Mouse (Mus musculus) retina, embryonic 14.5 days (tissue): ENCODE data around the gene Slc29a1.
A peak's percentile ranks its signal among the peaks of the same experiment; 100 is the strongest.
"Not testable (repeated sequence)": the region's sequence is repeated elsewhere in the genome, so short reads cannot be mapped to it uniquely, and the experiment has no call there.

Experiments used
- DNase-seq: peaks from one replicate; pipeline ENCODE4 v3.0.0-alpha.2; 2015; ENCODE audit warnings: low spot score

Slc29a1 gene

GRCm38 (mm10) chr17:45599446-45600242 lies at the start of gene Slc29a1:
Slc29a1 (minus strand) TSS chr17:45599606.
- peak; percentile 67 for DNase-seq

GRCm38 (mm10) chr17:45644185-45644584 lies 44.8 kb upstream of the Slc29a1 start:
- no peak for DNase-seq

GRCm38 (mm10) chr17:45642701-45643100 lies 43.3 kb upstream of the Slc29a1 start:
- DNase-seq = peak; percentile 80

GRCm38 (mm10) chr17:45641981-45642380 lies 42.6 kb upstream of the Slc29a1 start:
- DNase-seq = no peak

- no peak for DNase-seq
Measured at GRCm38 (mm10) chr17:45638596-45639295, 39.3 kb upstream of the Slc29a1 start.

GRCm38 (mm10) chr17:45634033-45634432 lies 34.6 kb upstream of the Slc29a1 start:
- no peak for DNase-seq

- no peak for DNase-seq
Measured at GRCm38 (mm10) chr17:45631940-45632339, 32.5 kb upstream of the Slc29a1 start.

- DNase-seq = no peak
Measured at GRCm38 (mm10) chr17:45630992-45631391, 31.6 kb upstream of the Slc29a1 start.

- peak; percentile 82 for DNase-seq
Measured at GRCm38 (mm10) chr17:45629861-45630694, 30.7 kb upstream of the Slc29a1 start.

GRCm38 (mm10) chr17:45628885-45629855 lies 29.8 kb upstream of the Slc29a1 start:
- peak; percentile 35 for DNase-seq

- DNase-seq = no peak
Measured at GRCm38 (mm10) chr17:45628160-45628559, 28.8 kb upstream of the Slc29a1 start.

GRCm38 (mm10) chr17:45626577-45627134 lies 27.2 kb upstream of the Slc29a1 start:
- peak; percentile 97 for DNase-seq

- not testable (repeated sequence) for DNase-seq
Measured at GRCm38 (mm10) chr17:45623425-45623824, 24.0 kb upstream of the Slc29a1 start.

- no peak for DNase-seq
Measured at GRCm38 (mm10) chr17:45619386-45620256, 20.2 kb upstream of the Slc29a1 start.

GRCm38 (mm10) chr17:45618941-45619385 lies 19.6 kb upstream of the Slc29a1 start:
- DNase-seq = no peak

- no peak for DNase-seq
Measured at GRCm38 (mm10) chr17:45617655-45618054, 18.2 kb upstream of the Slc29a1 start.

GRCm38 (mm10) chr17:45616679-45617078 lies 17.3 kb upstream of the Slc29a1 start:
- no peak for DNase-seq

- no peak for DNase-seq
Measured at GRCm38 (mm10) chr17:45616046-45616650, 16.7 kb upstream of the Slc29a1 start.

GRCm38 (mm10) chr17:45612921-45613320 lies 13.5 kb upstream of the Slc29a1 start:
- DNase-seq = no peak
